Mouse (Mus musculus): ENCODE results near the gene Tubb5. TPM values are rescaled to one million over a fixed set of nuclear protein-coding genes. Genes with fewer than 3 reads are reported as not detected.

Tubb5 gene
- polyA plus RNA-seq, 1 experiment: 228 TPM

DNA sequence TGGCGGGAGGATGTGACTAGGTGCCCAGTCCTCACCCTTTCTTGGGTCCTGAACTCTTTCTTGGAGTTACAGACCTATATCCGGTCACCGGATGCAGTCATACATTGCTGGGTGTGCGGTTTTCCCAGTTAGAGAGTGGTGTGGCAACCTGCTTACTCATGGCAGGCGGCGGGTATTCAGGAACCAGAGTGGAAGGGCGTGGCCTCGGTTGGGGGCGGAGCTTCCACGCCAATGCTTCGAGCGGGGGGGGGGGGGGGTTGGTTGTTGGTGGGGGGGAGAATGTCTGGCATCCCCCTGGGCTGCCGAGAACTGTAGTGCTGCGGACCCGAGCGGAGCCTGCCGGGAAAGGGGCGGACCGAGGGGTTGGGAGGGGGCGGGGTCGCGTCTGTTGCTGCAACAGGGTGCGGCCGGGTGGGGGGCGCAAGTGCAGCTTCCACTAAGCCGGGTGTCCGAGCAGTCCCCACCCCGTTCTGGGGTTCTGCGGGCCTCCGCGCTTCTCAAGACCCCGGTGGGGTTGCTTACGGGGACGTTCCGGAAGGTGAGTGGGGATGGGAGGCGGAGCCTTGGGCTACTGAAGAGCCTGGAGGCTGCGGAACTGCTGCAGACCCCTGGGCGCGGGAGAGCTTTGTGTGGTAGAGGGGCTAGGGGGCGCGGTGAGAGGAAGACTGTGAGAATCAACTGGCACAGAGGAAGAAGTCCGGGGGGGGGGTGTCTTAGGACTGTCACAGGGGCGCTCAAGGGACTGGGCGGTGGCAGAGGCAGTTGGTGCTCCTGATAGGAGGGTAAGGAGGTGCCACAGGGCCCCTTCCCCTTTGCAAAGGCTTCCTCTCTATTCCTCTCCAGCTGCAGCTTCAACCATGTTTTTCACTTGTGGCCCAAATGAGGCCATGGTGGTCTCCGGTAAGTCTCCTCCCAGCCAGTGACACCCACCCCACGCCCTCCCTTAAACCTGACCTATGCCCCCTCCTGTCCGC, 14.9 kb downstream of the Tubb5 start, which contains the start of gene Flot1:
Gene Flot1, plus strand, starts transcription at position 267 of the 974 bp plus-strand sequence.
- Histone ChIP-seq H3K27ac (ENCODE audit: insufficient read depth, low read depth, low read length) (peak within 1 kb of the TSS; percentile 31; the same call in 1 of the 2 replicates), H3K4me3 (ENCODE audit: insufficient read depth, low read depth, low read length) (peak within 1 kb of the TSS; percentile 70), H3K4me1 (ENCODE audit: control insufficient read depth, insufficient read depth, low read length) (peaks cover 18% of the 10 kb centered on the region)
- TF ChIP-seq CTCF (IDR thresholded peaks at IDR 0.05; ENCODE audit: insufficient read depth, low read depth, low read length): no peak
- TF ChIP-seq POLR2A (IDR thresholded peaks at IDR 0.05; ENCODE audit: insufficient read depth, low read depth, low read length): no peak
- WGBS: 1% methylated on average over 41 of the region's 47 CpGs

- H3K4me3 ChIP-seq (ENCODE audit: insufficient read depth, low read depth, low read length): peak overlapping the region; percentile 70
- H3K27ac ChIP-seq (ENCODE audit: insufficient read depth, low read depth, low read length): peak overlapping the region; percentile 31; the same call in 1 of the 2 replicates
- no peak for TF ChIP-seq POLR2A (IDR thresholded peaks at IDR 0.05; ENCODE audit: insufficient read depth, low read depth, low read length)
- no peak for TF ChIP-seq CTCF (IDR thresholded peaks at IDR 0.05; ENCODE audit: insufficient read depth, low read depth, low read length)
- 6% methylated on average over 11 of the region's 11 CpGs for WGBS
- peaks cover 18% of the 10 kb centered on the region for H3K4me1 ChIP-seq (ENCODE audit: control insufficient read depth, insufficient read depth, low read length)
Observed at GRCm38 (mm10) chr17:35822564-35822963, 15.5 kb downstream of the Tubb5 start.

DNA sequence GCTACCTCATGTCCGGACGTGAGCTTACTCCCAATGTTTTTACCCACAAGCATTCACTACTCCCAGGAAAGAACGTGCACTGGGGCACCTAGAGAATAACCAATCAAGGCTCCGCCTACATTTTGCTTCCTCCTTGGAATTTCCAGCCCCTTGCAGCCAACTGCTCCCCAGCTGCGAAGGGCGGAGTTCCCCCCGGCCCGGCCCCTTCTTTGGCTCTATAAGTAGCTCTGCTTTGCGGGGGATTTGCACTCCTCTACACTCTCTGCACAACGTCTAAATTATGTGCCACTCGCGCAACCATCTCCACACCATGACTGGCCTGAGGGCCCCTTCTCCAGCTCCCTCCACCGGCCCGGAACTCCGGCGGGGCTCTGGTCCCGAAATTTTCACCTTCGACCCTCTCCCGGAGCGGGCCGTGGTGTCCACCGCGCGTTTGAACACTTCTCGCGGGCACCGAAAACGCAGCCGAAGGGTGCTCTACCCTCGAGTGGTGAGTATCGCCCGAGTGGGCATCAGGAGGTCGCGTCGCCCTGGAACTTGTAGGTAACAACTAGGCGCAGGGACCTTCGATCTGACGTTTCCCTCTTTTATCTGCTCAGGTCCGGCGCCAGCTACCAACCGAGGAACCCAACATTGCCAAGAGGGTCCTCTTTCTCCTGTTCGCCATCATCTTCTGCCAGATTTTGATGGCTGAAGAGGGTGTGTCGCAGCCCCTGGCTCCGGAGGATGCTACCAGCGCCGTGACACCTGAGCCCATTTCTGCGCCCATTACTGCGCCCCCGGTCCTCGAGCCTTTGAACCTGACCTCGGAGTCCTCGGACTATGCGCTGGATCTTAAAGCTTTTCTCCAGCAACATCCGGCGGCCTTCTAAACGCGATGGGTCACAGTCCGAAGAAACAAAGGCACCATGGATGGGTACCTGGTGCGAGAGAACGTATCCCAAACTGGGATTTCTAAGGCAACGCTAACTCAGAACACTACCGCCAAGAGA, 16.4 kb downstream of the Tubb5 start, which contains the start of gene Ier3:
Gene Ier3, plus strand, starts transcription at position 246 of the 992 bp plus-strand sequence.
- Histone ChIP-seq H3K4me3 (ENCODE audit: insufficient read depth, low read depth, low read length) (peak within 1 kb of the TSS; percentile 70), H3K27ac (ENCODE audit: insufficient read depth, low read depth, low read length) (no peak within 1 kb of the TSS), H3K4me1 (ENCODE audit: control insufficient read depth, insufficient read depth, low read length) (peaks cover 18% of the 10 kb centered on the region)
- TF ChIP-seq CTCF (IDR thresholded peaks at IDR 0.05; ENCODE audit: insufficient read depth, low read depth, low read length) (no peak), POLR2A (IDR thresholded peaks at IDR 0.05; ENCODE audit: insufficient read depth, low read depth, low read length) (no peak)
- WGBS: 2% methylated on average over 62 of the region's 62 CpGs

GRCm38 (mm10) chr17:35820111-35820510, 18.0 kb downstream of the Tubb5 start:
- H3K4me3 ChIP-seq (ENCODE audit: insufficient read depth, low read depth, low read length): no peak overlapping the region
- H3K27ac ChIP-seq (ENCODE audit: insufficient read depth, low read depth, low read length): no peak overlapping the region
- TF ChIP-seq POLR2A (IDR thresholded peaks at IDR 0.05; ENCODE audit: insufficient read depth, low read depth, low read length): no peak
- no peak for TF ChIP-seq CTCF (IDR thresholded peaks at IDR 0.05; ENCODE audit: insufficient read depth, low read depth, low read length)
- WGBS: 86% methylated on average over 5 of the region's 5 CpGs
- H3K4me1 ChIP-seq (ENCODE audit: control insufficient read depth, insufficient read depth, low read length): peaks cover 18% of the 10 kb centered on the region

- Histone ChIP-seq H3K4me1 (ENCODE audit: control insufficient read depth, insufficient read depth, low read length) (peaks cover 18% of the 10 kb centered on the region), H3K27ac (ENCODE audit: insufficient read depth, low read depth, low read length) (no peak overlapping the region), H3K4me3 (ENCODE audit: insufficient read depth, low read depth, low read length) (no peak overlapping the region)
- 81% methylated on average over 10 of the region's 10 CpGs for WGBS
- TF ChIP-seq POLR2A (IDR thresholded peaks at IDR 0.05; ENCODE audit: insufficient read depth, low read depth, low read length): no peak
- no peak for TF ChIP-seq CTCF (IDR thresholded peaks at IDR 0.05; ENCODE audit: insufficient read depth, low read depth, low read length)
Observed at GRCm38 (mm10) chr17:35817226-35817625, 20.9 kb downstream of the Tubb5 start.

DNA sequence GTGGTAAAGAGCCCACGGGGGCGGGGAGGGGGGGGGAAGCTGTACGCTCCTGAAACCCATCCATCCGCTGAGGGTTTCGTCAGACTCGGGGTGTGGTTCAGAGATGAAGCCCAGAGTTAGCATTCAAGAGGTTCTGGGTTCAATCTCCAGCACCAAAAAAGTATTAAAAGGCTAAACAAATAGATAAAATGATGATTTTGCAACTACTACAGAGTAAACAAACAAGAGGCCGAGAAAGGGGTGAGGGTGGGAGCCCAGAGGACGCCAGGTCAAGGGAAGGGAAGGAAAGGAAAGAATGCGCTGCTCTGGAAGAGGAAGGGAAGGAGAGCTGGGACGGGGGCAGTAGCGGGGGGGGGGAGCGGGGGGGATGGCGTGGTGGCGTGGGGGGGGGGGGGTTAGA, 21.4 kb downstream of the Tubb5 start:
- no peak for TF ChIP-seq CTCF (IDR thresholded peaks at IDR 0.05; ENCODE audit: insufficient read depth, low read depth, low read length)
- TF ChIP-seq POLR2A (IDR thresholded peaks at IDR 0.05; ENCODE audit: insufficient read depth, low read depth, low read length): no peak
- Histone ChIP-seq H3K4me3 (ENCODE audit: insufficient read depth, low read depth, low read length) (no peak overlapping the region), H3K4me1 (ENCODE audit: control insufficient read depth, insufficient read depth, low read length) (peaks cover 13% of the 10 kb centered on the region), H3K27ac (ENCODE audit: insufficient read depth, low read depth, low read length) (no peak overlapping the region)
- 75% methylated on average over 8 of the region's 14 CpGs for WGBS

DNA sequence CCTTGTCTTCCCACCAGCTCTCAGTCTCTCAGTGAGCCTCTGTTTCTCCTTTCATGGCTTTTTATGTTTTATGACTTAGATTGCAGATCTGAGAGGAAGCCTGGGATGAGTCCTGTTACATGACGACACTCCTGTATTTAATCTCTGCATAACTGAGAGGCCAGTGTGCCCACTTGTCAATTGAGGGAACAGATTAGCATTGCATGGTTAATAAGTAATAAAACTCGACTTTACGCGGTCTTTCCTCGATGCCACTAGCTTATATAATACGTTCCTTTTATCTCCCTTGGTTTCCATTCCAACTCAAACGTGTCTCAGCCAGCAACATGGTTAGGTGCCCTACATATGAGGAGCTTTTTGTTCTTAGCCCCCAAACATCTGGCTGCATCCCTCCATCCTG, 22.3 kb downstream of the Tubb5 start:
- H3K4me1 ChIP-seq (ENCODE audit: control insufficient read depth, insufficient read depth, low read length): peaks cover 8% of the 10 kb centered on the region; the same call in 1 of the 2 replicates
- no peak overlapping the region for H3K4me3 ChIP-seq (ENCODE audit: insufficient read depth, low read depth, low read length)
- TF ChIP-seq POLR2A (IDR thresholded peaks at IDR 0.05; ENCODE audit: insufficient read depth, low read depth, low read length) (no peak), CTCF (IDR thresholded peaks at IDR 0.05; ENCODE audit: insufficient read depth, low read depth, low read length) (no peak)
- 74% methylated on average over 7 of the region's 7 CpGs for WGBS
- no peak overlapping the region for H3K27ac ChIP-seq (ENCODE audit: insufficient read depth, low read depth, low read length)

- H3K27ac ChIP-seq (ENCODE audit: insufficient read depth, low read depth, low read length): no peak overlapping the region
Observed at GRCm38 (mm10) chr17:35814678-35815077, 23.4 kb downstream of the Tubb5 start.

More at GRCm38 (mm10) chr17:35814678-35815077, 23.4 kb downstream of the Tubb5 start:
- WGBS: 73% methylated on average over 6 of the region's 6 CpGs
- H3K4me1 ChIP-seq (ENCODE audit: control insufficient read depth, insufficient read depth, low read length): peaks cover 6% of the 10 kb centered on the region; the same call in 1 of the 2 replicates
- TF ChIP-seq CTCF (IDR thresholded peaks at IDR 0.05; ENCODE audit: insufficient read depth, low read depth, low read length) (no peak), POLR2A (IDR thresholded peaks at IDR 0.05; ENCODE audit: insufficient read depth, low read depth, low read length) (no peak)
- no peak overlapping the region for H3K4me3 ChIP-seq (ENCODE audit: insufficient read depth, low read depth, low read length)

Measured in olfactory bulb, adult 2 months (tissue).